Mouse (Mus musculus): ENCODE data around the gene Pdia4.

- TF ChIP-seq POLR2A (IDR thresholded peaks at IDR 0.05; ENCODE audit: low read depth, low read length), result no peak
- TF ChIP-seq CTCF (conservative IDR thresholded peaks at IDR 0.05; ENCODE audit: insufficient read depth, insufficient read length, low read depth, low read length), result no peak
Observed at GRCm38 (mm10) chr6:47845779-47846178, 32.5 kb upstream of the Pdia4 start.
